Mouse (Mus musculus) small intestine, adult 2 months (tissue): Measurements from ENCODE around the gene Ric3.
"Not testable (repeated sequence)": the region's sequence is repeated elsewhere in the genome, so short reads cannot be mapped to it uniquely, and the experiment has no call there.

Experiments
- CTCF ChIP-seq: fragments of 200-500 bp; IDR thresholded peaks from 2 replicates; pipeline ENCODE4 v1.5.1; 2012; ENCODE audit warnings: low read depth, mild to moderate bottlenecking, control low read depth, inconsistent platforms, low read length, moderate library complexity, mixed read lengths; ENCODE audit not compliant: insufficient replicate concordance, insufficient read length; ENCODE audit errors: extremely low read depth
- POLR2A ChIP-seq: fragments of 200-500 bp; IDR thresholded peaks from 2 replicates; pipeline ENCODE4 v1.6.1; 2012; ENCODE audit warnings: low read depth, mild to moderate bottlenecking, control low read depth, inconsistent platforms, low read length, moderate library complexity

DNA sequence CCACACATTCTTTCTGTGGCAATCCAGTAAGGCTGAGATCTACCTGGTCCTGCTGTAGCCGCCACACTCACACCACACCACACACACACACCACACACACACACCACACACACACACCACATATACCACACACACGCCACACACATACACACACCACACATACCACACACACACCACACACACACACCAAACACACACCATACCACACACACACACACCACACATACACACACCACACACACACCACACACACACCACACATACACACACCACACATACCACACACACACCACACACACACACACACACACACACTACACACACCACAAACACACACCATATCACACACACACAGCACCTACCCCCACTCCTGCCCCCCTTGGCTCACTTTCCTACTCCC is 8.2 kb upstream of the Ric3 start:
- not testable (repeated sequence) for TF ChIP-seq POLR2A, CTCF
